Mouse (Mus musculus): ENCODE results near the gene Ros1. TPM values are rescaled to one million over a fixed set of nuclear protein-coding genes. Genes with fewer than 3 reads are reported as not detected.

Gene Ros1
- polyA plus RNA-seq, 1 experiment from 2014 or later: not detected

- Histone ChIP-seq H3K27me3 (ENCODE audit: control insufficient read depth, insufficient read depth, low read length) (no peaks in the 10 kb centered on the region), H3K9me3 (ENCODE audit: control insufficient read depth, low read length) (no peaks in the 10 kb centered on the region), H3K4me2 (ENCODE audit: low read depth, low read length) (no peak overlapping the region), H3K27ac (ENCODE audit: low read depth, low read length) (no peak overlapping the region), H3K4me3 (ENCODE audit: low read depth, low read length) (no peak overlapping the region), H3K36me3 (ENCODE audit: control insufficient read depth, insufficient read depth, low read length) (no peaks in the 10 kb centered on the region), H3K9ac (replicated peaks; ENCODE audit: low read depth, low read length) (no peak overlapping the region), H3K4me1 (ENCODE audit: control insufficient read depth, insufficient read depth, low read length) (no peaks in the 10 kb centered on the region)
- 90% methylated on average over 1 of the region's 1 CpGs for WGBS
- no peak for ATAC-seq (ENCODE audit: low read depth)
These were observed 24.6 kb downstream of the Ros1 start for GRCm38 (mm10) chr10:52170489-52170888.

GRCm38 (mm10) chr10:52169841-52170240 is 25.2 kb downstream of the Ros1 start:
- Histone ChIP-seq H3K4me1 (ENCODE audit: control insufficient read depth, insufficient read depth, low read length) (no peaks in the 10 kb centered on the region), H3K9ac (replicated peaks; ENCODE audit: low read depth, low read length) (no peak overlapping the region), H3K4me3 (ENCODE audit: low read depth, low read length) (no peak overlapping the region), H3K9me3 (ENCODE audit: control insufficient read depth, low read length) (no peaks in the 10 kb centered on the region), H3K36me3 (ENCODE audit: control insufficient read depth, insufficient read depth, low read length) (no peaks in the 10 kb centered on the region), H3K27me3 (ENCODE audit: control insufficient read depth, insufficient read depth, low read length) (no peaks in the 10 kb centered on the region), H3K27ac (ENCODE audit: low read depth, low read length) (no peak overlapping the region), H3K4me2 (ENCODE audit: low read depth, low read length) (no peak overlapping the region)
- ATAC-seq (ENCODE audit: low read depth): no peak
- 89% methylated on average over 5 of the region's 5 CpGs for WGBS

DNA sequence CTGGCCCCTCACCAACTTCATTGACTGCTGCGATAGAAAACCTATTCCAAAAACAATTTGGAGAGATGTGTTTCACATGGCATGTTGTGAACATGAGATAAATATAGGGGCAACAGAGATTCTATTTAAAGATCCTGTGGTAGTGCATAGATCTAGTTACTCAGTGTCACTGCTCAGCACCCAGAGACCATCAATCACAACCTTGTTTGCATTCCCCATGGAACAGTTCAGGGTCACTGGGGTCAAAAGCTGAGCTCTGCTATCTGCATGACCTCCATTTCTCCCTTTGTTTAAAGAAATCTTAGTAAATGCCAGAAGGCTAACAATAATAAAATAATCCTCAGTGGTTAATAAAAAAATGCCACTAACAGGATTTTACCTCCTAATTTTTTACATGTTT is 29.7 kb downstream of the Ros1 start:
- H3K9ac ChIP-seq (replicated peaks; ENCODE audit: low read depth, low read length): no peak overlapping the region
- H3K4me3 ChIP-seq (ENCODE audit: low read depth, low read length): no peak overlapping the region
- no peak overlapping the region for H3K4me2 ChIP-seq (ENCODE audit: low read depth, low read length)
- H3K4me1 ChIP-seq (ENCODE audit: control insufficient read depth, insufficient read depth, low read length): no peaks in the 10 kb centered on the region
- no peaks in the 10 kb centered on the region for H3K27me3 ChIP-seq (ENCODE audit: control insufficient read depth, insufficient read depth, low read length)
- H3K27ac ChIP-seq (ENCODE audit: low read depth, low read length): no peak overlapping the region
- WGBS: 84% methylated on average over 1 of the region's 1 CpGs
- no peaks in the 10 kb centered on the region for H3K9me3 ChIP-seq (ENCODE audit: control insufficient read depth, low read length)
- H3K36me3 ChIP-seq (ENCODE audit: control insufficient read depth, insufficient read depth, low read length): no peaks in the 10 kb centered on the region
- ATAC-seq (ENCODE audit: low read depth): no peak

- ATAC-seq (ENCODE audit: low read depth): no peak
- H3K9me3 ChIP-seq (ENCODE audit: control insufficient read depth, low read length): no peaks in the 10 kb centered on the region
- WGBS: 56% methylated on average over 3 of the region's 3 CpGs
These were observed 34.4 kb downstream of the Ros1 start for GRCm38 (mm10) chr10:52160604-52161003.

DNA sequence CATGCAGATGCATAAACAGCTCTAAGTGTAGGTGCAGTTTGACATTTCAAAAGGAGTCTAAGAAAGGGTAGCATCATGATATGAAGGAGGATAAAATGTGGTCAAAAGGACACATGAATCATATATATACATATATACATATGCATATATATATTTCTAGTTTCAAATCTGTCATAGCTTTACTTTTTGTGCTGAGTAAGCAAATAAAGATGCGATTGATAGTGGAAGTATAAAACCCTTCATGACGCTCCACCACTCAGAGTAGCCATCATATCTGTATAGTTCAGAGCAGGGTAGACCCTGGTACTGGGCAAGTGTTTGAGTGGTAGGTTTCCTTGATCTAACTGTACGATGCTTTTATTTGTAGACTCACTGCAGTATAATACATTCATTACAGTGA is 35.3 kb downstream of the Ros1 start:
- H3K4me2 ChIP-seq (ENCODE audit: low read depth, low read length): no peak overlapping the region
- no peaks in the 10 kb centered on the region for H3K27me3 ChIP-seq (ENCODE audit: control insufficient read depth, insufficient read depth, low read length)
- WGBS: 95% methylated on average over 3 of the region's 3 CpGs
- no peaks in the 10 kb centered on the region for H3K9me3 ChIP-seq (ENCODE audit: control insufficient read depth, low read length)
- no peak for ATAC-seq (ENCODE audit: low read depth)
- no peaks in the 10 kb centered on the region for H3K4me1 ChIP-seq (ENCODE audit: control insufficient read depth, insufficient read depth, low read length)
- H3K9ac ChIP-seq (replicated peaks; ENCODE audit: low read depth, low read length): no peak overlapping the region
- H3K4me3 ChIP-seq (ENCODE audit: low read depth, low read length): no peak overlapping the region
- no peaks in the 10 kb centered on the region for H3K36me3 ChIP-seq (ENCODE audit: control insufficient read depth, insufficient read depth, low read length)
- no peak overlapping the region for H3K27ac ChIP-seq (ENCODE audit: low read depth, low read length)

More at GRCm38 (mm10) chr10:52160604-52161003, 34.4 kb downstream of the Ros1 start:
- Histone ChIP-seq H3K27ac (ENCODE audit: low read depth, low read length) (no peak overlapping the region), H3K4me2 (ENCODE audit: low read depth, low read length) (no peak overlapping the region), H3K4me1 (ENCODE audit: control insufficient read depth, insufficient read depth, low read length) (no peaks in the 10 kb centered on the region), H3K4me3 (ENCODE audit: low read depth, low read length) (no peak overlapping the region), H3K36me3 (ENCODE audit: control insufficient read depth, insufficient read depth, low read length) (no peaks in the 10 kb centered on the region), H3K9ac (replicated peaks; ENCODE audit: low read depth, low read length) (no peak overlapping the region), H3K27me3 (ENCODE audit: control insufficient read depth, insufficient read depth, low read length) (no peaks in the 10 kb centered on the region)

- H3K27ac ChIP-seq (ENCODE audit: low read depth, low read length): no peak overlapping the region
- no peaks in the 10 kb centered on the region for H3K36me3 ChIP-seq (ENCODE audit: control insufficient read depth, insufficient read depth, low read length)
- no peak for ATAC-seq (ENCODE audit: low read depth)
- H3K4me2 ChIP-seq (ENCODE audit: low read depth, low read length): no peak overlapping the region
- no peaks in the 10 kb centered on the region for H3K4me1 ChIP-seq (ENCODE audit: control insufficient read depth, insufficient read depth, low read length)
- H3K4me3 ChIP-seq (ENCODE audit: low read depth, low read length): no peak overlapping the region
- H3K9ac ChIP-seq (replicated peaks; ENCODE audit: low read depth, low read length): no peak overlapping the region
- no peaks in the 10 kb centered on the region for H3K9me3 ChIP-seq (ENCODE audit: control insufficient read depth, low read length)
- H3K27me3 ChIP-seq (ENCODE audit: control insufficient read depth, insufficient read depth, low read length): no peaks in the 10 kb centered on the region
- WGBS: 86% methylated on average over 4 of the region's 4 CpGs
These were observed 61.5 kb downstream of the Ros1 start for GRCm38 (mm10) chr10:52133354-52134074.

DNA sequence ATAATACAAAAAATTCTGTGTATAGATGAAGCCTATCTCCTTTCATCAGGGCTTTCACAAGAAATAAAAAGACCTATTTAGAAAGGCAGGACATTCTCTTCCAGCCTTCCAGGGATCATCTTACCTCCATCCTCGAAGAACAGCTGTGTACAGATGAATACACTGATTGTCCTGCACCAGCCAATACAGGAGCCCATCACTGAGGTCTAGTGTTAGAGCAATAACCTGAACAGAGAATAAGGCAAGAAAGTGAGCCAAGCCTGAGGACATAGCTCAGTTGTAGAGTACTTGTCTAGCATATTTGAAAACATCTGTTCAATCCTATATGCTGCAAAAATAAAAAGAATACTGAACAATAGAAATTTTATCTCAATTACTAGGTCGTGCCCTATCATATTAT is 64.3 kb downstream of the Ros1 start:
- no peak overlapping the region for H3K4me3 ChIP-seq (ENCODE audit: low read depth, low read length)
- H3K9me3 ChIP-seq (ENCODE audit: control insufficient read depth, low read length): no peaks in the 10 kb centered on the region
- no peak overlapping the region for H3K9ac ChIP-seq (replicated peaks; ENCODE audit: low read depth, low read length)
- no peak overlapping the region for H3K4me2 ChIP-seq (ENCODE audit: low read depth, low read length)
- 55% methylated on average over 2 of the region's 2 CpGs for WGBS
- no peaks in the 10 kb centered on the region for H3K4me1 ChIP-seq (ENCODE audit: control insufficient read depth, insufficient read depth, low read length)
- no peaks in the 10 kb centered on the region for H3K36me3 ChIP-seq (ENCODE audit: control insufficient read depth, insufficient read depth, low read length)
- ATAC-seq (ENCODE audit: low read depth): no peak
- no peaks in the 10 kb centered on the region for H3K27me3 ChIP-seq (ENCODE audit: control insufficient read depth, insufficient read depth, low read length)
- H3K27ac ChIP-seq (ENCODE audit: low read depth, low read length): no peak overlapping the region

DNA sequence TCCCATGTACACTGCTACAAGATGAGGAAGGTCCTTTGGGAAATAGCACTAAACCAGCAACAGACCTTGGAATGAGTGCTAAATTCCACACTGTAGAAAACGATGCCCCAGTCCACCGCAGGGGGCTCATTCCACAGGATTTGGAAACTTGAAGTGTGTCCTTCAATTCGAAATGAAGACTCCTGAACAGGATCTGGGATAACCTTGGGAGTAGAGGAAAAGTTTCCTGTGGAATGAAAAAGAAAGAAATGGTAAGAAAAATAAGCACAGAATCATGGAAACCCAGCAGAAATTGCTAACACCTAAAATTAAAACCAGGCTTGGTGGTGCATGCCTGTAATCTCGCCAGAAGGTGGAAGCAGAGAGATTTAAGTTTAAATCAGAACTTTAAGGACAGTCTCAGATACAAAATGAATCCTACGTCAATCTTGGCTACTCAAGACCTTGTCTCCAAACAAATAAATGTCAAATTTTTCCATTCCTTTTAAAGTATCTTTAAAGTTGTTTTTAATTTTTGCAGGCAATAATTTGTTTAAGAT is 66.1 kb downstream of the Ros1 start:
- no peak overlapping the region for H3K27ac ChIP-seq (ENCODE audit: low read depth, low read length)
- no peak overlapping the region for H3K4me2 ChIP-seq (ENCODE audit: low read depth, low read length)
- 55% methylated on average over 5 of the region's 5 CpGs for WGBS
- no peaks in the 10 kb centered on the region for H3K36me3 ChIP-seq (ENCODE audit: control insufficient read depth, insufficient read depth, low read length)
- H3K9ac ChIP-seq (replicated peaks; ENCODE audit: low read depth, low read length): no peak overlapping the region
- H3K4me3 ChIP-seq (ENCODE audit: low read depth, low read length): no peak overlapping the region
- H3K9me3 ChIP-seq (ENCODE audit: control insufficient read depth, low read length): no peaks in the 10 kb centered on the region
- no peak for ATAC-seq (ENCODE audit: low read depth)
- H3K27me3 ChIP-seq (ENCODE audit: control insufficient read depth, insufficient read depth, low read length): no peaks in the 10 kb centered on the region
- H3K4me1 ChIP-seq (ENCODE audit: control insufficient read depth, insufficient read depth, low read length): no peaks in the 10 kb centered on the region

DNA sequence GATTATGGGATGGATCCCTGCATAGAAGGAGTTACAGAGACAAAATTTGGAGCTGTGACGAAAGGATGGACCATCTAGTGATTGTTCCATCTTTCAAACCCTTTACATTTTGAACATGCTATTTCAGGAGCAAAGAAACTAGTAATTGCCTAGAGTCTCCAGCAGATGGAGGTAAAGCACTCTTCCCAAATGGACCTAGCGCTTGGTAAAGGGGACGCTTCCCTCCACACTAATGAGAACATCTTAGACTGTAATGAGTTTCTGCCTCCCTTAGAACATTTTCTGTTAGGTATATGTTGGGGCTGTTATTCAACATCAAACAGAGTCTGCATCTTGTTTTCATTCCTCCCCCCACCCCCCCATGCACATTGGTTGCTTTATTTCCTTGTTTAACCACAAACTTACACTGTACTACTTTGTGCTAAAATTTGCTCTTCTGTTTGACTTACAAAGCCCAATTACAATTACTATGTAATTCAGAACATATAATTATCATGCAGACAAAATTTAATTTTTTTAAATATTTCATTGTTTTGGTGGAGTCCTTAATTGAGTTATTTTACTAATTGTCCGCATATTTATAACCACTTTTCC is 88.8 kb downstream of the Ros1 start:
- Histone ChIP-seq H3K9me3 (ENCODE audit: control insufficient read depth, low read length) (no peaks in the 10 kb centered on the region), H3K4me2 (ENCODE audit: low read depth, low read length) (no peak overlapping the region), H3K4me3 (ENCODE audit: low read depth, low read length) (no peak overlapping the region), H3K27ac (ENCODE audit: low read depth, low read length) (no peak overlapping the region), H3K36me3 (ENCODE audit: control insufficient read depth, insufficient read depth, low read length) (no peaks in the 10 kb centered on the region), H3K27me3 (ENCODE audit: control insufficient read depth, insufficient read depth, low read length) (no peaks in the 10 kb centered on the region), H3K4me1 (ENCODE audit: control insufficient read depth, insufficient read depth, low read length) (no peaks in the 10 kb centered on the region), H3K9ac (replicated peaks; ENCODE audit: low read depth, low read length) (no peak overlapping the region)
- WGBS: 36% methylated on average over 4 of the region's 4 CpGs
- ATAC-seq (ENCODE audit: low read depth): peak; percentile 89

Data from neural tube, embryonic 14.5 days (tissue).